Mouse (Mus musculus) heart, postnatal 36 days (tissue): ENCODE data around the gene Gtf2h5. TPM values are rescaled to one million over a fixed set of nuclear protein-coding genes. Genes with fewer than 3 reads are reported as not detected.

ENCODE experiments used
- DNase-seq, 2 experiments: peaks; one replicate each; pipeline ENCODE4 v3.0.0; 2021 to 2022
- intact Hi-C: fragments of 180-260 bp; cut with DNase I; formaldehyde crosslinking; loops from one replicate; pipeline ENCODE4 v1.15.1; 2025
- microRNA-seq, 2 experiments: library from miRNA; unstranded; fragments of <30 nt; microRNA quantifications; one replicate each; pipeline ENCODE4 v1.2.0; 2021; ENCODE audit warnings: borderline number of aligned reads in 2 of 2
- total RNA-seq, 2 experiments: library from RNA; stranded (reverse); gene quantifications; 2 replicates each; pipeline ENCODE4 v1.2.3; 2021

Gtf2h5 gene
- total RNA-seq, 2 experiments from 2014 or later: 64.9 to 70.5 TPM

DNA sequence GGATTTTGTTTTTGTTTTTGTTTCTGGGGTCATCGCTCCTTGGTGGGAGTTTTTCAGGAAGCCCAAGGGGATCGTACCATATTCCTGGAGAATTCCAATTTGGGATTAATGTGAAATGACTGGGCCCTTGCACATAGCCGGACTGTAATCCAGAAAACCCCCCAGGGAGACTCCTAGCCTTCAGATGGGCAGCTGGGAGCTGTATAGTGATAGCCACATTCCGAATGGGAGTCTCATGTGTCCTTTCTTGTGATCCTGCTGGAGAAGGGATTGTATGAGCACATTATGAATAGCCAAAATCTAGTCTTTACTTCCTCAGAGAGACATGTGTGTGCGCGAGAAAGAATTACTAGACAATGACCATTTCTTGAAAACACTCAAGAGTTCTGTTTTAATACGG, 28.6 kb downstream of the Gtf2h5 start:
- DNase-seq: peak in 1 of 2 experiments; percentile 11
- intact Hi-C loops: loop anchor here (5.0 kb wide), 1 partner anchor 84 kb away; no protein-coding TSS in a partner anchor

DNA sequence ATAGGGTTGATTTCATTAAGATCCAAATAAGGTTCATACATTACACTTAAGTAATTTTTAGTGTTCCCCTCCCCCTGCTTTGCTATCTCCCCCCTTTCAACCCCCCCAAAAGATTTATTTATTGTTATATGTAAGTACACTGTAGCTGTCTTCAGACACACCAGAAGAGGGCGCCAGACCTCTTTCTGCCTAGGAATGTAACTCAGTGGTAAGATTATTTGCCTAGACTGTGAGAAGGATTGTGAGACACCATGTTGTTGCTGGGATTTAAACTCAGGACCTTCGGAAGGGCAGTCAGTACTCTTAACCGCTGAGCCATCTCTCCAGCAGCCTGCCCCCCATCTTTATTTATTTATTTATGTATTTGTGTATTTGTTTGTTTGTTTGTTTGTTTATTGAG, 31.4 kb downstream of the Gtf2h5 start:
- intact Hi-C loops: no loop called here
- no peak for DNase-seq

DNA sequence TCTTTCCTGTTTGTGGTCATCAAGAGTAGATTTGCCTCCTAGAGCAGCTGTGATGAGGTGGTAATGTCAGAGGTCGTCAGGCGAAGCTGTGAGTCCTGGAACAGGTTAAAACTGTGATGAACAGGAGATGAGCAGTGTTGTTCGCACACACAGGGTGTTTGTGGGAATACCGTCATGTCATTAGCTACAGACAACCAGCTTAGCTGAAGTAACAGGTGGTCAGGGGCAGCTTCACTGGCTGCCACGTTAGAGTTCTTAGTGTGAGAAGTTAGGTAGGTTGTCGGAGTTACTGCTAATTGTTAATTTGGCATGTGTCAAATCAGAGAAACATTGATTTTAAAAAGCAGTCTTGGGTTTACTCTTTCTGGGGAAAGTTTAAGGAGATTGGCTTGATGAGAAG, 34.1 kb downstream of the Gtf2h5 start:
- intact Hi-C loops: no loop called here
- DNase-seq: no peak

DNA sequence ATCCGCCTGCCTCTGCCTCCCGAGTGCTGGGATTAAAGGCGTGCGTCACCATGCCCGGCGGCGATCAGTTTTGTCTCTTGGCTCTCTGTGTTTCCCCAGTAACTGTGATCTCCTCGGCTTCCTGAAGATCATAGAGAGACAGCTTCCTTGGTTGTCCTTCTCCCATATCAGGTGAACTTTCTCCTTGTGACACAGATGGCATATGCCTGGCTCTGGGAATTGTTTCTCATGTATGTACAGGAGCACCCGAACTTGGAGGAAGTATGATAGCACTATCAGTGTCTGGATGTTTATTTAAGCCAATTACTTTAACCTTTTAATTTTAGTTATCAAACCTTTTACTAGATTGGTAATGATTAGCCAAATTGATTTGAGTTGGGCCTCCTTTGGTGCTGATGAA, 35.5 kb downstream of the Gtf2h5 start:
- DNase-seq: no peak

DNA sequence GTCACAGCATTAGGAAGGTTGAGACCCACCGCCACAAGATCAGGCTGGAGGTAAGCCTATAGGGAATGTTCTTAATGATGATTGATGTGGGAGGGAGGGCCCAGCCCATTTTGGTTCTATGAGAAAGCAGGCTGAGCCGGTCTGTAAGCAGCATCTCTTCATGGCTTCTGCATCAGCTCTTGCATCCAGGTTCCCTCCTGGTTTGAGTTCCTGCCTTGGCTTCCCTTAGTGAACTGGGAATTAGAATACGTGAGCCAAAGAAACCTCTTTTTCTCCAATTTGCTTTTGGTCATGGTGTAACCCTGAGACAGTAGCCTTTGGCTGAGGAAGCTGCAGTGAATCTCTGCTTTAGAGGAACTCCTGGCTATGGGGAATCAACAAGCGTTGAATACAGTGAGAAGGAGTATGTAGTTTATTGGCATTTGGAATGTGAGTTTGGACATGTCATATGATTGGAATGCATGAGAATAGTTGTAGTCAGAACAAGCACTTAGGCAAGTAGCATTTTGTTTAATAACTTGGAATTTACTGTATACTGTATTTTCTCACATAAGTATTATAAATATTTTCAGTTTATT, 37.7 kb downstream of the Gtf2h5 start:
- no peak for DNase-seq
- intact Hi-C loops: no loop called here

More for the DNA sequence above, 35.5 kb downstream of the Gtf2h5 start:
- intact Hi-C loops: no loop called here

DNA sequence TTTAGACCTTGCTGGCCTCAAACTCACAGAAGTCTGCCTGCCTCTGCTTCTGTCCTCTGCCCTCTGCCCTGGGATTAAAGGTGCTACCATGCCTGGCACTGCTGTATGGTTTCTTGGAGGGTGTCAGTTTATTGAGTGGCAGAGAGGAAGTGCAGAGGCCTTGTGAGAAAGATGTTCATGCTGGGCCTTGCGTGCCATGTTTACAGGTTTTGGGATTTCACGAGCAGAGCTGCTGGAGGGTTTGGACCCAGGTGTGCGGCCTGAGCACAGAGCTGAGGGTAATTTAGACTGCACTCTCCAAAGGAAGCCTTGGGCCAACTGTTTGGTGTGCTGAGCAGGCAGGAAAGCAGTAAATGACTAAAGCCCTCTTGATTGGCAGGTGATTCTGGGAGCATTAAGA, 38.3 kb downstream of the Gtf2h5 start:
- intact Hi-C loops: no loop called here
- no peak for DNase-seq

DNA sequence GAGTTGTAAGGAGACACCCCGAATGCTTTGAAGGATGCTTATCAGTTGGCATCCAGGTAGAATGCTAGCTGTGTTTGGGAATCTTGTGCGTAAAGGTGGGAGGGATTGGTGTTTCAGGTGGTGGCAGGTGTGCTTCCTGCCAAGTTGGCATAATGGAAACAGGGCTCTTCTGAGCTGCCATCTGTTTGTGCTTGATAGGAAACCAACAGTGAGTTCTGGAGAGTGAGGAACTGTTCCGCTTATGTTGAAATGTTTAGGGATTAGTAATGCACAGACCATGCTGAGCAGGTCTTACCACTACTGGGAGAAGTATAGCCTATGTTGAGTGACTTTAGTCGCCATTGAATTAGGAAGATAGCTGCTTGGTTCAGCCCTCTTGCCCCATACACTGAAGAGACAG, 39.3 kb downstream of the Gtf2h5 start:
- intact Hi-C loops: no loop called here
- DNase-seq: no peak

DNA sequence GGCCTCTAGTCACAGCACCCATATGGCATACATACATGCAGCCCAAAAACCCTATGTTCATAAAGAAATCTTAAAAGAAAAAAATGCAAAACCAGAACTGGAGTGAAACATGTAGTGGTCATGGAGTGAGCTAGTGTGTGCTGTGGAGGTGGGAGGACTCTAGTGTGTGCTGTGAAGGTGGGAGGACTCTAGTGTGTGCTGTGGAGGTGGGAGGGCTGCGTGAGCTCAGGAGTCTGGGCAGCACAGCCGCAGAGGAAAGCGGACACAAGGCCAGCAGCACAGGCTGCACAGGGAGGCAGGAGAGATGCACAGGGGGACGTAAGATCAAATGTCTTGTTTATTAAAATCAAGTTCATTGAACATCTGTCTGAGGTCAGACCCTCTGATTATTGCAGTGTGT, 44.2 kb downstream of the Gtf2h5 start:
- DNase-seq: no peak
- intact Hi-C loops: no loop called here

DNA sequence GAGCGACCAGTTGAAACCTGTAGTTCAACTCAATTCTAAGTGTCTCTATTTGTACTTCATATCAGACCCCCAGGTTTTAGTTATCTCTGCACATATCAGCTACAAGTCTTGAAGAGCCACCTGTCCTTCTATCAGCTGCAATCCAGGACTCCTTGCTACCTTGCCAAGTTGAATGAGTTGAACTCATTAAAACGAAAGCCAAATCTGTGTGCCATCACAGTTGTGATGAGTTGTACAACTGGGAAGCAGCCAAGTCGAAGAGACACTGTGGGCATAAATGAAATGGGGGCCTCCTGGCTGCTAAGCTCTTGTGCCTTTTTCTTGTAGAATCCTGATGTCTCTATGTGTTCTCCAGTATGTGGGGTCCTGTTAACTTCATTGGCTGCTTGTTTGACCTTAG, 45.9 kb downstream of the Gtf2h5 start:
- intact Hi-C loops: no loop called here

GRCm38 (mm10) chr17:6128039-6128438, 48.5 kb downstream of the Gtf2h5 start:
- DNase-seq: no peak
- intact Hi-C loops: no loop called here

More for the DNA sequence above, 45.9 kb downstream of the Gtf2h5 start:
- no peak for DNase-seq

DNA sequence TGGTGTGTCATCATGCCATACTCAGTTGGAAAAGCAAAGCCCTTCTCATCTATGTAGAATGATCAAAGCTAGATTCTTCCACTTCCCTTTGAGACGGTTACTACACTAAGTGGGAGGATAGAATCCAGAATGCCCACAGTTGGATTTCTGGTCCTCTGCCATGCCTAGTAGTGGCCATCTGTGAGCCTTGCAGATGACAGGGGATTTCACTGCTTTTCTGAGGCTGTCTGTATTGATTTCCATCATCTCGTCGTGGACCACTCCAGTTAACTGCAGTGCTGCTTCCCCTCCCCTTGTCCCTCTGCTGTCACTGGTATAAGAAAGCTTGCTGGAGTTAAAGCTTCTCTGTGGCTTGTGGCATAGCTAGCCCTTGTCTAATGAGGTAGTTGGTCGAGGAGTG, 49.8 kb downstream of the Gtf2h5 start:
- intact Hi-C loops: no loop called here
- no peak for DNase-seq

- intact Hi-C loops: no loop called here
- DNase-seq: no peak
These were observed 51.5 kb downstream of the Gtf2h5 start for GRCm38 (mm10) chr17:6131083-6131482.

Small RNA genes within 50 kb of the gene (microRNA-seq; reads per million reads assigned to microRNA genes)
- gene Gm22774: 0 reads per million in 2 experiments

Other genes starting within 250 kb of the Gtf2h5 start
- 10 to 100 TPM; 31.0 to 32.6 TPM for gene Snx9, start 238.5 kb upstream of the Gtf2h5 start, total RNA-seq
- 10 to 100 TPM; 55.5 to 57.9 TPM for gene Synj2, start 138.5 kb upstream of the Gtf2h5 start, total RNA-seq
- gene Serac1, start within 50 bp of the Gtf2h5 start, total RNA-seq: 1 to 10 TPM; 6.3 to 7.4 TPM
- gene Tulp4, start 26.7 kb downstream of the Gtf2h5 start, total RNA-seq: 100 to 1,000 TPM; 105 to 115 TPM
- 1 to 10 TPM; 8.9 to 9.7 TPM for gene Tmem181a, start 177.1 kb downstream of the Gtf2h5 start, total RNA-seq
- gene Dynlt1a, start 237.7 kb downstream of the Gtf2h5 start, total RNA-seq: 1 to 10 TPM; 1.2 TPM